Mouse (Mus musculus) intestine, embryonic 14.5 days (tissue): Measurements from ENCODE around the gene Vash2. TPM values are rescaled to one million over a fixed set of nuclear protein-coding genes. Genes with fewer than 3 reads are reported as not detected.

Experiments used
- ATAC-seq: fragments of 200-750 bp; cut with Nextera tagmentation; replicated peaks from 2 replicates; pipeline ENCODE4 v1.8.0; 2017; ENCODE audit warnings: low read depth, moderate number of reproducible peaks, moderate TSS enrichment, moderate library complexity; ENCODE audit not compliant: low FRiP score, low TSS enrichment
- DNase-seq: peaks from one replicate; pipeline ENCODE4 v3.0.0-alpha.2; 2018; ENCODE audit warnings: low spot score
- H3K27ac ChIP-seq: fragments of 300-500 bp; sonication (generic); 2 replicates; pipeline ENCODE4 v1.5.1; 2014; ENCODE audit warnings: low read depth, mild to moderate bottlenecking, control low read depth
- H3K27me3 ChIP-seq: fragments of 300-500 bp; sonication (generic); replicated peaks from 2 replicates; pipeline ENCODE4 v1.6.1; 2014; ENCODE audit warnings: low read length, control low read depth; ENCODE audit not compliant: control insufficient read depth, insufficient read depth
- H3K36me3 ChIP-seq: fragments of 300-500 bp; sonication (generic); 2 replicates; pipeline ENCODE4 v1.6.1; 2014; ENCODE audit warnings: low read length, control low read depth; ENCODE audit not compliant: control insufficient read depth, insufficient read depth
- H3K4me1 ChIP-seq: fragments of 300-500 bp; sonication (generic); replicated peaks from 2 replicates; pipeline ENCODE4 v1.6.1; 2014; ENCODE audit warnings: low read length, control low read depth, mixed read lengths; ENCODE audit not compliant: control insufficient read depth, insufficient read depth
- H3K4me2 ChIP-seq: fragments of 300-500 bp; sonication (generic); 2 replicates; pipeline ENCODE4 v1.6.1; 2014; ENCODE audit warnings: low read length
- H3K4me3 ChIP-seq: fragments of 300-500 bp; sonication (generic); 2 replicates; pipeline ENCODE4 v1.5.1; 2014; ENCODE audit warnings: low read depth, low read length, control low read depth, mixed read lengths
- H3K9ac ChIP-seq: fragments of 300-500 bp; sonication (generic); 2 replicates; pipeline ENCODE4 v1.6.1; 2014; ENCODE audit warnings: mild to moderate bottlenecking, low read length
- H3K9me3 ChIP-seq: fragments of 300-500 bp; sonication (generic); 2 replicates; pipeline ENCODE4 v1.6.1; 2016; ENCODE audit warnings: low read length, control low read depth; ENCODE audit not compliant: control insufficient read depth
- WGBS: fragments of 180-500 bp; shearing (Covaris S2); extraction: QIAGEN DNeasy Blood & Tissue Kit; methylation state at CpG from one replicate; pipeline ENCODE4 v1.1.7; 2014; 5-methylcytosine and 5-hydroxymethylcytosine counted together
- polyA plus RNA-seq: library from polyadenylated mRNA; unstranded; fragments of >200 nt; fragmentation: Nextera tagmentation; extraction: Ambion mirVana; gene quantifications from 2 replicates; pipeline ENCODE4 v1.2.1, GENCODE M21; 2014

Gene Vash2
- polyA plus RNA-seq, 1 experiment from 2014 or later, result 32.7 TPM

GRCm38 (mm10) chr1:190919725-190920469 lies 59.2 kb downstream of the Vash2 start:
- Histone ChIP-seq H3K9me3 (no peaks in the 10 kb centered on the region), H3K27ac (no peak overlapping the region), H3K4me3 (no peak overlapping the region), H3K27me3 (no peaks in the 10 kb centered on the region), H3K9ac (no peak overlapping the region), H3K36me3 (no peaks in the 10 kb centered on the region), H3K4me1 (no peaks in the 10 kb centered on the region), H3K4me2 (no peak overlapping the region)
- no peak for DNase-seq
- 60% methylated on average over 8 of the region's 8 CpGs for WGBS
- 0 out of 2 replicates have a peak, but pooled peaks have one; percentile 32 for ATAC-seq

- H3K4me1 ChIP-seq, result no peaks in the 10 kb centered on the region
- no peak overlapping the region for H3K9ac ChIP-seq
- 61% methylated on average over 7 of the region's 7 CpGs for WGBS
- ATAC-seq (no peak), DNase-seq (no peak)
- no peak overlapping the region for H3K4me2 ChIP-seq
- H3K36me3 ChIP-seq, result no peaks in the 10 kb centered on the region
- H3K27ac ChIP-seq, result no peak overlapping the region
- no peaks in the 10 kb centered on the region for H3K27me3 ChIP-seq
- no peaks in the 10 kb centered on the region for H3K9me3 ChIP-seq
- no peak overlapping the region for H3K4me3 ChIP-seq
Observed at GRCm38 (mm10) chr1:190918938-190919337, 60.2 kb downstream of the Vash2 start.

- DNase-seq, result no peak
- Histone ChIP-seq H3K4me2 (no peak overlapping the region), H3K36me3 (no peaks in the 10 kb centered on the region), H3K27ac (no peak overlapping the region), H3K9ac (no peak overlapping the region), H3K9me3 (no peaks in the 10 kb centered on the region), H3K4me1 (peaks cover 7% of the 10 kb centered on the region), H3K4me3 (no peak overlapping the region), H3K27me3 (no peaks in the 10 kb centered on the region)
- WGBS, result 34% methylated on average over 1 of the region's 1 CpGs
- no peak for ATAC-seq
Observed at GRCm38 (mm10) chr1:190912623-190913022, 66.5 kb downstream of the Vash2 start.

GRCm38 (mm10) chr1:190911415-190912123 lies 67.5 kb downstream of the Vash2 start, which contains the start of gene Rps6kc1:
TSS of gene Rps6kc1 (minus strand) at chr1:190911770.
- peak within 1 kb of the TSS; percentile 78 for H3K9ac ChIP-seq
- H3K4me1 ChIP-seq, result peaks cover 7% of the 10 kb centered on the region
- DNase-seq (peak; percentile 90), ATAC-seq (peak; percentile 89)
- peak within 1 kb of the TSS; percentile 36; the same call in 1 of the 2 replicates for H3K27ac ChIP-seq
- H3K27me3 ChIP-seq, result no peaks in the 10 kb centered on the region
- H3K4me3 ChIP-seq, result peak within 1 kb of the TSS; percentile 93
- H3K36me3 ChIP-seq, result no peaks in the 10 kb centered on the region
- peak within 1 kb of the TSS; percentile 83 for H3K4me2 ChIP-seq
- no peaks in the 10 kb centered on the region for H3K9me3 ChIP-seq
- under 1% methylated on average over 47 of the region's 47 CpGs for WGBS

- peak overlapping the region; percentile 93 for H3K4me3 ChIP-seq
- no peak for DNase-seq
- H3K9ac ChIP-seq, result peak overlapping the region; percentile 78
- WGBS, result 70% methylated on average over 6 of the region's 6 CpGs
- peaks cover 7% of the 10 kb centered on the region for H3K4me1 ChIP-seq
- H3K27ac ChIP-seq, result no peak overlapping the region
- H3K9me3 ChIP-seq, result no peaks in the 10 kb centered on the region
- no peak; the same call in 1 of the 2 replicates for ATAC-seq
- H3K4me2 ChIP-seq, result peak overlapping the region; percentile 83
- no peaks in the 10 kb centered on the region for H3K27me3 ChIP-seq
- no peaks in the 10 kb centered on the region for H3K36me3 ChIP-seq
Observed at GRCm38 (mm10) chr1:190910836-190911235, 68.3 kb downstream of the Vash2 start.

- WGBS, result 78% methylated on average over 16 of the region's 16 CpGs
- ATAC-seq, result no peak
Observed at GRCm38 (mm10) chr1:190904714-190905113, 74.4 kb downstream of the Vash2 start.

GRCm38 (mm10) chr1:190904136-190904535 lies 75.0 kb downstream of the Vash2 start:
- no peak overlapping the region for H3K4me2 ChIP-seq
- no peak overlapping the region for H3K27ac ChIP-seq
- H3K36me3 ChIP-seq, result peaks cover 15% of the 10 kb centered on the region; the same call in 1 of the 2 replicates
- H3K27me3 ChIP-seq, result no peaks in the 10 kb centered on the region
- no peak for DNase-seq
- no peak overlapping the region for H3K9ac ChIP-seq
- no peaks in the 10 kb centered on the region for H3K9me3 ChIP-seq
- no peak overlapping the region for H3K4me3 ChIP-seq
- ATAC-seq, result no peak
- WGBS, result 88% methylated on average over 3 of the region's 3 CpGs
- peaks cover 12% of the 10 kb centered on the region for H3K4me1 ChIP-seq

More at GRCm38 (mm10) chr1:190904714-190905113, 74.4 kb downstream of the Vash2 start:
- Histone ChIP-seq H3K27ac (no peak overlapping the region), H3K27me3 (no peaks in the 10 kb centered on the region), H3K4me2 (no peak overlapping the region), H3K4me3 (no peak overlapping the region), H3K9me3 (no peaks in the 10 kb centered on the region), H3K4me1 (peaks cover 12% of the 10 kb centered on the region), H3K36me3 (peaks cover 15% of the 10 kb centered on the region; the same call in 1 of the 2 replicates), H3K9ac (no peak overlapping the region)
- no peak for DNase-seq

- Histone ChIP-seq H3K9ac (no peak overlapping the region), H3K4me3 (no peak overlapping the region), H3K27ac (peak overlapping the region; percentile 43; the same call in 1 of the 2 replicates), H3K4me1 (peaks cover 12% of the 10 kb centered on the region), H3K4me2 (no peak overlapping the region), H3K9me3 (no peaks in the 10 kb centered on the region), H3K27me3 (no peaks in the 10 kb centered on the region), H3K36me3 (peaks cover 30% of the 10 kb centered on the region)
- ATAC-seq (no peak), DNase-seq (no peak)
- 45% methylated on average over 2 of the region's 2 CpGs for WGBS
Observed at GRCm38 (mm10) chr1:190901082-190901481, 78.0 kb downstream of the Vash2 start.
